11 mouse cellular contexts compared by ENCODE assay signal in genomic region chr6:136683410-136684334, GRCm38 (mm10). TPM values are rescaled to one million over a fixed set of nuclear protein-coding genes. Genes with fewer than 3 reads are reported as not detected.
DNase-seq lines count a peak whose midpoint lies in the region; ATAC-seq lines count a peak whose summit lies in the region.
"Had no signal": no experiment of that assay in that cellular context is flagged by ENCODE, and none has a peak within 500 bp of the region (broad histone marks: within the 10 kb centered on the region; RNA-seq: fewer than 3 reads in every experiment).

No protein-coding gene starts in this region.

- DNase-seq in midbrain, embryonic 11.5 days (ENCODE audit: low spot score, missing footprints): peak; percentile 80
- peak; percentile 8 to 12 for DNase-seq in thymus, postnatal 36 days
- DNase-seq in limb, embryonic 10.5 days (ENCODE audit: low spot score): no peak
- DNase-seq in layer of hippocampus, adult 9-11 months: no peak
- DNase-seq: cerebellum, postnatal 10 days; gastrocnemius, postnatal 10 days had no signal

- H3K36me3 ChIP-seq in midbrain, embryonic 11.5 days (ENCODE audit: control insufficient read depth, insufficient read depth, low read length): no peaks in the 10 kb centered on the region
- no peaks in the 10 kb centered on the region for H3K36me3 ChIP-seq in midbrain, embryonic 13.5 days
- H3K36me3 ChIP-seq in limb, embryonic 10.5 days: no peaks in the 10 kb centered on the region

- 87% methylated on average over 11 of the region's 11 CpGs for WGBS in midbrain, embryonic 11.5 days
- 90% methylated on average over 11 of the region's 11 CpGs for WGBS in midbrain, embryonic 13.5 days
- WGBS in limb, embryonic 10.5 days: 86% methylated on average over 11 of the region's 11 CpGs

- no peak overlapping the region for H3K4me2 ChIP-seq in midbrain, embryonic 11.5 days
- no peak overlapping the region for H3K4me2 ChIP-seq in midbrain, embryonic 13.5 days (replicated peaks)

- no peak overlapping the region for H3K4me3 ChIP-seq in midbrain, embryonic 11.5 days (ENCODE audit: low read depth, low read length)
- no peak overlapping the region for H3K4me3 ChIP-seq in midbrain, embryonic 13.5 days (replicated peaks)
- no peak overlapping the region for H3K4me3 ChIP-seq in limb, embryonic 10.5 days
- H3K4me3 ChIP-seq: erythroblast, embryonic 14.5 days; megakaryocyte, embryonic 14.5 days had no signal

- no peak overlapping the region for H3K9ac ChIP-seq in midbrain, embryonic 11.5 days (ENCODE audit: low read length)
- no peak overlapping the region for H3K9ac ChIP-seq in midbrain, embryonic 13.5 days (replicated peaks)

- no peaks in the 10 kb centered on the region for H3K27me3 ChIP-seq in midbrain, embryonic 11.5 days (ENCODE audit: control insufficient read depth, insufficient read depth, low read length)
- H3K27me3 ChIP-seq in midbrain, embryonic 13.5 days: no peaks in the 10 kb centered on the region
- no peaks in the 10 kb centered on the region for H3K27me3 ChIP-seq in limb, embryonic 10.5 days (ENCODE audit: low read depth, poor library complexity, severe bottlenecking)
- H3K27me3 ChIP-seq: megakaryocyte, embryonic 14.5 days had no signal

- no peak for ATAC-seq in midbrain, embryonic 11.5 days (ENCODE audit: low FRiP score)
- ATAC-seq in midbrain, embryonic 13.5 days: no peak
- ATAC-seq in common myeloid progenitor, adult 5-6 weeks (replicated peaks; ENCODE audit: low read depth, poor library complexity, severe bottlenecking): peak; percentile 97
- ATAC-seq in megakaryocyte-erythroid progenitor cell, adult 5-6 weeks (replicated peaks; ENCODE audit: low FRiP score, low TSS enrichment, poor library complexity, severe bottlenecking): 0 out of 2 replicates have a peak, but pooled peaks have one; percentile 41

- no peaks in the 10 kb centered on the region for H3K4me1 ChIP-seq in midbrain, embryonic 11.5 days (ENCODE audit: control insufficient read depth, insufficient read depth, low read length)
- H3K4me1 ChIP-seq in midbrain, embryonic 13.5 days (replicated peaks): no peaks in the 10 kb centered on the region
- H3K4me1 ChIP-seq in limb, embryonic 10.5 days: peaks cover 3% of the 10 kb centered on the region; the same call in 1 of the 2 replicates

- no peaks in the 10 kb centered on the region for H3K9me3 ChIP-seq in midbrain, embryonic 11.5 days (ENCODE audit: control insufficient read depth, low read length)
- peaks cover 3% of the 10 kb centered on the region; the same call in 1 of the 2 replicates for H3K9me3 ChIP-seq in midbrain, embryonic 13.5 days
- no peaks in the 10 kb centered on the region for H3K9me3 ChIP-seq in limb, embryonic 10.5 days (replicated peaks)
- H3K9me3 ChIP-seq: megakaryocyte, embryonic 14.5 days had no signal

- H3K27ac ChIP-seq in midbrain, embryonic 11.5 days (ENCODE audit: low read depth, low read length): no peak overlapping the region
- no peak overlapping the region for H3K27ac ChIP-seq in midbrain, embryonic 13.5 days
- no peak overlapping the region for H3K27ac ChIP-seq in limb, embryonic 10.5 days

RNA-seq across cellular contexts. Expression of gene Plbd1, which starts 21.9 kb away (rescaled TPM):
- polyA plus RNA-seq in midbrain, embryonic 11.5 days (2014; fragmentation: Nextera tagmentation; extraction: Ambion mirVana): 0.84 and 1.4 TPM in 2 replicates
- polyA plus RNA-seq in midbrain, embryonic 13.5 days (2015; fragmentation: Nextera tagmentation; extraction: Ambion mirVana): 0.24 and 0.47 TPM in 2 replicates
- total RNA-seq in common myeloid progenitor, adult 5-6 weeks (2017): 5.8 and 9.0 TPM in 2 replicates
- total RNA-seq in megakaryocyte-erythroid progenitor cell, adult 5-6 weeks (2014; fragmentation: Nextera tagmentation): 2.1 TPM in 1 of 2 replicates, not detected in the other
- total RNA-seq in megakaryocyte-erythroid progenitor cell, adult 5-6 weeks (2017): 4.1 and 7.1 TPM in 2 replicates
- polyA plus RNA-seq in limb, embryonic 10.5 days (2016; fragmentation: Nextera tagmentation; extraction: Ambion mirVana): 0.63 and 1.4 TPM in 2 replicates

Comparison
In these comparisons a context has a peak if more than half of its experiments do, and no peak if none do; other contexts are left out.
1. ATAC-seq: peak in common myeloid progenitor, adult 5-6 weeks (single experiment) and megakaryocyte-erythroid progenitor cell, adult 5-6 weeks (single experiment); none in midbrain, embryonic 11.5 days (single experiment) and midbrain, embryonic 13.5 days (single experiment).
2. DNase-seq: peak in midbrain, embryonic 11.5 days (single experiment) and thymus, postnatal 36 days (2 of 2); none in limb, embryonic 10.5 days (single experiment) and layer of hippocampus, adult 9-11 months (single experiment).